Mouse (Mus musculus) liver, embryonic 16.5 days (tissue): ENCODE results near the gene Rnf185. TPM values are rescaled to one million over a fixed set of nuclear protein-coding genes. Genes with fewer than 3 reads are reported as not detected.
A peak's percentile ranks its signal among the peaks of the same experiment; 100 is the strongest.

Source experiments
- ATAC-seq: fragments of 200-750 bp; cut with Nextera tagmentation; 2 replicates; pipeline ENCODE4 v1.8.0; 2017; ENCODE audit warnings: low read depth, mild to moderate bottlenecking, moderate number of reproducible peaks, moderate library complexity
- H3K27ac ChIP-seq: fragments of 300-500 bp; sonication (generic); 2 replicates; pipeline ENCODE4 v1.5.1; 2014; ENCODE audit warnings: mild to moderate bottlenecking, low read length
- H3K27me3 ChIP-seq: fragments of 300-500 bp; sonication (generic); 2 replicates; pipeline ENCODE4 v1.6.1; 2014; ENCODE audit warnings: low read depth, low read length, mixed read lengths; ENCODE audit not compliant: control insufficient read depth, insufficient read depth
- H3K36me3 ChIP-seq: fragments of 300-500 bp; sonication (generic); 2 replicates; pipeline ENCODE4 v1.6.1; 2014; ENCODE audit warnings: mild to moderate bottlenecking; ENCODE audit not compliant: control insufficient read depth, insufficient read depth
- H3K4me1 ChIP-seq: fragments of 300-500 bp; sonication (generic); 2 replicates; pipeline ENCODE4 v1.6.1; 2014; ENCODE audit warnings: low read depth, low read length, mixed read lengths; ENCODE audit not compliant: control insufficient read depth
- H3K4me2 ChIP-seq: fragments of 300-500 bp; sonication (generic); 2 replicates; pipeline ENCODE4 v1.6.1; 2014; ENCODE audit warnings: low read depth, low read length, mixed read lengths
- H3K4me3 ChIP-seq: fragments of 300-500 bp; sonication (generic); 2 replicates; pipeline ENCODE4 v1.5.1; 2014; ENCODE audit warnings: low read depth, mild to moderate bottlenecking, low read length
- H3K9ac ChIP-seq: fragments of 300-500 bp; sonication (generic); 2 replicates; pipeline ENCODE4 v1.6.1; 2014; ENCODE audit warnings: low read depth, low read length
- H3K9me3 ChIP-seq: fragments of 300-500 bp; sonication (generic); replicated peaks from 2 replicates; pipeline ENCODE4 v1.6.1; 2016; ENCODE audit warnings: low read length; ENCODE audit not compliant: control insufficient read depth
- WGBS: fragments of 180-500 bp; shearing (Covaris S2); extraction: QIAGEN DNeasy Blood & Tissue Kit; methylation state at CpG from one replicate; pipeline ENCODE4 v1.1.7; 2014; ENCODE audit not compliant: insufficient replicate concordance; 5-methylcytosine and 5-hydroxymethylcytosine counted together
- polyA plus RNA-seq: library from polyadenylated mRNA; unstranded; fragments of >200 nt; fragmentation: Nextera tagmentation; extraction: Ambion mirVana; gene quantifications from 2 replicates; pipeline ENCODE4 v1.2.1, GENCODE M21; 2015

Gene Rnf185
- polyA plus RNA-seq, 1 experiment from 2014 or later = 9.0 TPM

DNA sequence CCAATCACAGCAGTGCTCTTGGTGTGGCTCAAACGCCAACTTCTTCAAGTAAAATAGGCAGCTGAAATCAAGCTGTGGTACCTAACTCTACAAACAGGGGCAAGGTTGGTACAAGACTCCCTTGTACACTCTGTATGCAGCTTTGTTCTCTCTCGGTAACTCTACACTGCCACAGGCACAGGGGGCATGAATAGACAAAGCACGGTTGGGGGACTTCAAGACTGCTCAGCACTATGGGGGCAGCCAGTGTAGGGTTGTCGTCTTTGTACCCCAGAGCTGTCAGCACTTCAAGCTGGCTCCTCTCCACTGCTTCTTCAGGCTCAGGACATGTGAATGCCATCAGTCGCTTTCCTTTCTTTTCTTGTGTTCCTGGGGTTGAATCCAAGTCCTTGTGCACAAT, 57.6 kb downstream of the Rnf185 start:
- Histone ChIP-seq H3K9me3 (no peaks in the 10 kb centered on the region), H3K9ac (no peak overlapping the region), H3K36me3 (no peaks in the 10 kb centered on the region), H3K27ac (no peak overlapping the region), H3K4me3 (no peak overlapping the region), H3K4me1 (no peaks in the 10 kb centered on the region), H3K4me2 (no peak overlapping the region), H3K27me3 (no peaks in the 10 kb centered on the region)
- ATAC-seq = no peak
- WGBS = 70% methylated on average over 5 of the region's 5 CpGs

DNA sequence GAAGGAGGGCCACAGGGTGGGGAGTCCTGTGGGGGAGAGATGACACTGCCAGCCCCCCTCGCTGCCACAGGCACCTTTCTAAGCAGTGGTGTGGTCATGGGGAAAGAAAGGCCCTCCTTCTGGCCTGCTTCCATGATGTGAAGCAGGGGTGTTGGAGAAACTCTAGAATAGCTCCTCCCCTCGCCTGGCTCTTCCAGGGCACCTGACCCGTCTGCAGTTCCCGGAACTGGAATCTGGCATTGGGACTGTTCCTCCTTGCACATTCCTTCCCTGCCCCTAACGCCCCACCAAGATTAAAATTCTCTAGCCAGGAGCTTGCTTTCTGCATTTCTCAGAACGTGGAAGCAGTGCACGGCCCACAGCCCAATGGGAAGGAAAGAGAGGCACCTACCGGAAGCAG, 59.6 kb downstream of the Rnf185 start:
- no peak overlapping the region for H3K27ac ChIP-seq
- H3K9me3 ChIP-seq = no peaks in the 10 kb centered on the region
- WGBS = 66% methylated on average over 8 of the region's 8 CpGs
- no peak overlapping the region for H3K9ac ChIP-seq
- peaks cover 1% of the 10 kb centered on the region for H3K4me1 ChIP-seq
- no peaks in the 10 kb centered on the region for H3K36me3 ChIP-seq
- no peak overlapping the region for H3K4me3 ChIP-seq
- H3K4me2 ChIP-seq = no peak overlapping the region
- ATAC-seq = no peak
- no peaks in the 10 kb centered on the region for H3K27me3 ChIP-seq

DNA sequence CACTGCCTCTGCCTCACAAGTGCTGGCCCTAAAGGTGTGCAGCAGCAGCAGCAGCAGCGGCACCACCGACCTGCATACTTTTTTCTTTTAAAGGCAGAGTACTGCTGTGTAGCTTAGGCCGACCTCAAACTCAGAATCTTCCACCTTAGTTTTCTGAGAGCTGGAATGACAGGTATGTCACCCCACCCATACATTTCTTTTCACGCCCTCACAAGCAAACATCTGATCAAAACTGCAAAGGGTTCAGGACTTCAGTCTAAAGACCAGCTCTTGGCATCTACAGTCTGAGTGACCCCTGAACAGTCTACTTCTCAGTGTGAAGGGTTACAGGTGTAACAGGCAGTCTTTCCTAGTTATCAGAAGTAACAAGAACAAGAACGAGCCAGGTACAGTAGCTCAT, 61.4 kb downstream of the Rnf185 start:
- ATAC-seq = no peak

DNA sequence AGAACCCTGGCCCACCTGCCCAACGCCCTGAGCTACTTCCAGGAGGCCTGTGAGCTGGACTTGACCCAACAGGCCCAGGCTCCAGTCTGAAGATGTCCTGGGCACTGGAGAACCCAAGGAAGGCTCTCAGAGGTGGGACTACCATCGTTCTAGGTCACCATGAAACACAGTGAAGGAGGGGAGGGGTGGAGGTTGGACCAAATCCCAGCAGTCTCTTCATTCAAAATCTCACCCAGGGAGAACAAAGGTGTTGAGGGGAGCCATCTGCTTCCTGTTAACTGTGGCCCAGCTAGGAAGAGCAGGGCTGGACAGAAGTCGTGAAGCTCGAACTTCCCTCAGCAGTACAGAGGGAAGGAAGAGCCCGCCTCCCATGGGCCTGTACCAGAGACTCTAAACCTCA, 62.2 kb downstream of the Rnf185 start:
- H3K4me1 ChIP-seq = peaks cover 22% of the 10 kb centered on the region
- H3K4me2 ChIP-seq = no peak overlapping the region
- ATAC-seq = no peak
- no peak overlapping the region for H3K27ac ChIP-seq
- H3K9ac ChIP-seq = no peak overlapping the region
- WGBS = 61% methylated on average over 5 of the region's 5 CpGs
- no peaks in the 10 kb centered on the region for H3K9me3 ChIP-seq
- H3K4me3 ChIP-seq = no peak overlapping the region
- no peaks in the 10 kb centered on the region for H3K27me3 ChIP-seq
- H3K36me3 ChIP-seq = no peaks in the 10 kb centered on the region

More for the DNA sequence above, 61.4 kb downstream of the Rnf185 start:
- WGBS = 71% methylated on average over 5 of the region's 5 CpGs
- Histone ChIP-seq H3K4me2 (no peak overlapping the region), H3K36me3 (no peaks in the 10 kb centered on the region), H3K27me3 (no peaks in the 10 kb centered on the region), H3K4me1 (peaks cover 18% of the 10 kb centered on the region), H3K9me3 (no peaks in the 10 kb centered on the region), H3K4me3 (no peak overlapping the region), H3K9ac (no peak overlapping the region), H3K27ac (no peak overlapping the region)

DNA sequence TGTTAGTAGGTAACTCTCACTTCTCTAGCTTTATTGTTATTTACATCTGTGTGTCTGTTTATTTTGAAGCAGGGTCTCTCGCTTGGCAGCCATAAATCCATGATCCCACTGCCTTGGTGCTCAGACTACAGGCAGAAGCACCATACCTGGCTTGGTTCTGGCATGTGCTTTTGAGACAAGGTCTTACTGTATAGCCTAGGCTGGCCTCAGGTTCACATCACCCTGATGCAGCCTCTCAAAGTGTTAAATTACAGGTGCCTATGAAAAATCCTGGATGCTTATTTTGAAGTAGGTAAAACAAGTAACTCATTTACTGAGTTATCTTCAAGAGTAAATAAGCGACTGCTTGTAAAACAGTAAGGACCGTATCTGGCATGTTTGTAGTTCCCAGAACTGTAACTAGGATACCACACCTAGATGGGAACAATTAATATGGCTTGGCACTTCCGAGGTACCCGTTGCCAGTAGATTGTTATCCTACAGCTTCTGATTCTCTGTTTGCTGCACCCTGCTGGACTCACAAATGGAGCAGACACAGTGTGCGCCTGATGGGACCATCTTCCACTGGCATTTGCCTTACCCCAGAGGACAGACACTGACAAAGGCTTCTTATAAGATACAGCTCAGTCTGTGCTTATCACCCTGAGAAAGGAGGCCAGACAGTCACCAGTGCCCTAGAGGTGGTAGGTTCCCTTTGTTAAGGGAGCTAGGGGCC, 64.5 kb downstream of the Rnf185 start:
- Histone ChIP-seq H3K36me3 (no peaks in the 10 kb centered on the region), H3K9ac (no peak overlapping the region), H3K9me3 (no peaks in the 10 kb centered on the region), H3K27me3 (no peaks in the 10 kb centered on the region), H3K4me2 (no peak overlapping the region), H3K4me1 (peaks cover 24% of the 10 kb centered on the region), H3K27ac (no peak overlapping the region; the same call in 1 of the 2 replicates), H3K4me3 (no peak overlapping the region)
- WGBS = 57% methylated on average over 6 of the region's 6 CpGs
- no peak for ATAC-seq

DNA sequence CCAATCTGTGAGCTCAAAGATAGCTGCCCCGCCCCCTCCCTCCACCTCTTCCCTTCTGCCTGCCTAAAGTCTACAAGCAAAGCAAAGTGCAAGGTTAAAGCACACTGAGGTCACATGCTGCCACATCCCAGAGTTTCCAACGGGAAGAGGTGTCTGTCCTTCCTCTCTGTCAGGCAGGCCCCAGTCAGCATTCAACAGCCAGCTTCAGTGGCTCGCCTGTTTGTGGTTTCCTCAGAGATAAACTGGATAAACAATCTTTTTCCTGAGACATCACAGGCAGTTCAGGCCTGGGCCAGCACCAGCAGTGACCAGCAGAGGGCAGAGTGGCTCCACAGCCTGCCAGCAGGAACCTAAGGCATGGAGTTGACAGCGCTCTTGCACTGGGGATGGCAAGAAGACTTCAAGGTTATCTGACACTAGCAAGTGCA, 65.2 kb downstream of the Rnf185 start:
- 6% methylated on average over 4 of the region's 4 CpGs for WGBS
- Histone ChIP-seq H3K4me3 (no peak overlapping the region), H3K27ac (peak overlapping the region; percentile 29), H3K9ac (no peak overlapping the region), H3K4me2 (0 out of 2 replicates have a peak overlapping the region, but pooled peaks have one; percentile 27), H3K9me3 (no peaks in the 10 kb centered on the region), H3K36me3 (no peaks in the 10 kb centered on the region), H3K4me1 (peaks cover 24% of the 10 kb centered on the region), H3K27me3 (no peaks in the 10 kb centered on the region)
- ATAC-seq = peak; percentile 86

DNA sequence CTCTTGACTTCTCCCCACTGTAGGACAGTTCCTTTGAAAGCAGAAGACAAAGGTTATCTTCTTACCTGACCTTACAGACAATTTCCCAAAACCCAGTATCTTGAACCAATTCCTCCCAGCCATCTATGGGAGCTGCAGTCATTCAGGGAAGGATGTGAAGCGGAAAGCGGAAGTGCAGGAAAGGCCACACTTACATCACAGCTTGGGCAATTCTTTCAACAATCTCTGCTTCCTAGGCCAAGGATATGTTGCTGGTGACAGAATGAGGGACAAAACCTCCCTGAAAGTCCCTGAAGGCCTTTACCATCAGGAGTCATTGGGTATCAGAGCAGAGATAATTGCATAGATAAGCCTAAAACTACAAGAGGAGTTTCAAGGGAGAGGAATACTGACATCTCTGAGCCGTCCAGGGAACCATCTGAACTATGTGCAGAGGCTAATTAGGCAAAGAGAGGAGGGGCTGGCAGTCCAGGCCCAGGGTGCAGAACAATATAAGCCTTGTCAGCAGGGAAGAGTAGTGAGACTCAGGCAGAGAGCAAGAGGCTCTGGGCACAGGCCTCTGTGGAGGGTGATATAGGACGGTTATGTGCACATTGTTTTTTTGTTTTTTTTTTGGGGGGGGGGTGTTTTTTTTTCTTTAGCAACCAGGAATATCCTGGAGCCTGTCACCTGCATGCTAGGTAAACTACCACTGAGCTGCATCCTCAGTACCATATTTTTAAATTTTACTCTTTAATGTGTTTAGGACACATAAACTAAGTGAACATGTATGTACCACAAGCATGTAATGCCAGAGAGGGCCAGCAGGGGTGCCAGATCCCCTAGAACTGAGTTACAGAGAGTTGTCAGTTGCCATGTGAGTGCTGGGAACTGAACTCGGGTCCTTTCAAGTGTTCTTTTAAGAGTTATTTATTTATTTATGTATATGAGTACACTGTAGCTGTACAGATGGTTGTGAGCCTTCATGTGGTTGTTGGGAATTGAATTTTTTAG, 69.3 kb downstream of the Rnf185 start:
- Histone ChIP-seq H3K4me3 (no peak overlapping the region), H3K27ac (no peak overlapping the region), H3K36me3 (no peaks in the 10 kb centered on the region), H3K4me1 (peaks cover 30% of the 10 kb centered on the region), H3K4me2 (no peak overlapping the region), H3K9me3 (no peaks in the 10 kb centered on the region), H3K27me3 (no peaks in the 10 kb centered on the region), H3K9ac (no peak overlapping the region)
- ATAC-seq = no peak
- 74% methylated on average over 5 of the region's 5 CpGs for WGBS

DNA sequence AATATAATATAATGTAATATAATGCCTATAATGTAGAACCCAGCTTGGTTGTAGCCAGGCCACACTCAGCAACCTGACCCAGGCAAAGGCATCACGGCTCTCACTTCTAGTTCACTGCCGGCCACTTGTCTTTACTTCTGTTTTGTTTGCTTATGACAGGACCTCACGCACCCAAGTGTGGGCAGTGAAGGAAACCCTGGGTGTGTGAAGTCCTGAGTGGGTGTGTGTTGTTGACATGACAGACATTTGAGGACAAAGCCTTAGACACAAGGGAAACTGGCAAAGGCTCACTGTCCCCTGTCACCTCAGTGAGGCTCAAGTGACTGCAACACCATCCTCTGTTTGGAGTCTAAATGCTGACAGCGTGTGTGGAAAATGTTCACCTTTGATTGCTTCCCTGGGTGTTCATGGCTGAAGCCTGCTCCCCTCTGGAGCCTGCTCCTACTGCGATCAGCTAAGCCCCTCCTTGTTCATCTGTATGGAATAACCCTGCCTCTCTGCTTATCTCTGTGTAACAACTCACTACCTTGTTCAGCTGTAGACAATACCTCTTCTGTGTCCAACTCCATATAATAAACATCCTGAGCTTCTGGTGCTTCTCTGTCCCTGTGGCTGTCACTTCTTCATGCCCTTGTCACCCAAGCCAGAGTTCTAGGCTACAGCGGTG, 70.9 kb downstream of the Rnf185 start:
- Histone ChIP-seq H3K27ac (no peak overlapping the region), H3K4me2 (no peak overlapping the region), H3K36me3 (no peaks in the 10 kb centered on the region), H3K9ac (no peak overlapping the region), H3K27me3 (no peaks in the 10 kb centered on the region), H3K9me3 (no peaks in the 10 kb centered on the region), H3K4me3 (no peak overlapping the region), H3K4me1 (peaks cover 16% of the 10 kb centered on the region)
- ATAC-seq = no peak
- WGBS = 76% methylated on average over 6 of the region's 6 CpGs
